Mouse (Mus musculus) ovary, postnatal 10 days (tissue): ENCODE measurements around the gene Acvr2b.

Experiments
- DNase-seq: peaks from one replicate; pipeline ENCODE4 v3.0.0; 2022; ENCODE audit warnings: low spot score

Acvr2b gene

GRCm38 (mm10) chr9:119473608-119474164 is 71.8 kb downstream of the Acvr2b start:
- DNase-seq, result no peak

- no peak for DNase-seq
Observed at GRCm38 (mm10) chr9:119474717-119475611, 73.0 kb downstream of the Acvr2b start.

- DNase-seq, result no peak
Observed at GRCm38 (mm10) chr9:119477754-119478153, 75.8 kb downstream of the Acvr2b start.

GRCm38 (mm10) chr9:119478345-119478744 is 76.4 kb downstream of the Acvr2b start:
- no peak for DNase-seq

- no peak for DNase-seq
Observed at GRCm38 (mm10) chr9:119479297-119479696, 77.4 kb downstream of the Acvr2b start.

- DNase-seq, result no peak
Observed at GRCm38 (mm10) chr9:119481612-119482011, 79.7 kb downstream of the Acvr2b start.

- DNase-seq, result no peak
Observed at GRCm38 (mm10) chr9:119483554-119484353, 81.8 kb downstream of the Acvr2b start.

GRCm38 (mm10) chr9:119484420-119484819 is 82.5 kb downstream of the Acvr2b start:
- DNase-seq, result no peak
